Mouse (Mus musculus) midbrain, embryonic 16.5 days (tissue): Measurements from ENCODE around the gene Ndufs7. TPM values are rescaled to one million over a fixed set of nuclear protein-coding genes. Genes with fewer than 3 reads are reported as not detected.

ENCODE experiments used
- ATAC-seq: fragments of 200-750 bp; cut with Nextera tagmentation; 2 replicates; pipeline ENCODE4 v1.8.0; 2017; ENCODE audit warnings: moderate TSS enrichment
- H3K27ac ChIP-seq: fragments of 300-500 bp; sonication (generic); 2 replicates; pipeline ENCODE4 v1.5.1; 2014; ENCODE audit warnings: mild to moderate bottlenecking, low read length, mixed read lengths
- H3K27me3 ChIP-seq: fragments of 300-500 bp; sonication (generic); 2 replicates; pipeline ENCODE4 v1.6.1; 2014; ENCODE audit warnings: low read depth, low read length, mixed read lengths; ENCODE audit not compliant: control insufficient read depth, insufficient read depth
- H3K36me3 ChIP-seq: fragments of 300-500 bp; sonication (generic); 2 replicates; pipeline ENCODE4 v1.6.1; 2014; ENCODE audit warnings: mild to moderate bottlenecking, low read length, moderate library complexity, mixed read lengths; ENCODE audit not compliant: control insufficient read depth, insufficient read depth
- H3K4me1 ChIP-seq: fragments of 300-500 bp; sonication (generic); 2 replicates; pipeline ENCODE4 v1.6.1; 2014; ENCODE audit warnings: mild to moderate bottlenecking, low read length, mixed read lengths; ENCODE audit not compliant: control insufficient read depth, insufficient read depth
- H3K4me2 ChIP-seq: fragments of 300-500 bp; sonication (generic); 2 replicates; pipeline ENCODE4 v1.6.1; 2014; ENCODE audit warnings: mild to moderate bottlenecking, low read length, mixed read lengths
- H3K4me3 ChIP-seq: fragments of 300-500 bp; sonication (generic); 2 replicates; pipeline ENCODE4 v1.5.1; 2014; ENCODE audit warnings: low read depth, mild to moderate bottlenecking, low read length, moderate library complexity, mixed read lengths
- H3K9ac ChIP-seq: fragments of 300-500 bp; sonication (generic); 2 replicates; pipeline ENCODE4 v1.6.1; 2014; ENCODE audit warnings: low read depth, low read length, mixed read lengths
- H3K9me3 ChIP-seq: fragments of 300-500 bp; sonication (generic); replicated peaks from 2 replicates; pipeline ENCODE4 v1.6.1; 2014; ENCODE audit warnings: mild to moderate bottlenecking, low read length, mixed read lengths; ENCODE audit not compliant: control insufficient read depth, poor library complexity, severe bottlenecking
- WGBS: fragments of 180-500 bp; shearing (Covaris S2); extraction: QIAGEN DNeasy Blood & Tissue Kit; methylation state at CpG from one replicate; pipeline ENCODE4 v1.1.7; 2014; 5-methylcytosine and 5-hydroxymethylcytosine counted together
- polyA plus RNA-seq: library from polyadenylated mRNA; unstranded; fragments of >200 nt; fragmentation: Nextera tagmentation; extraction: Ambion mirVana; gene quantifications from 2 replicates; pipeline ENCODE4 v1.2.1, GENCODE M21; 2015

Gene Ndufs7
- polyA plus RNA-seq, 1 experiment from 2014 or later = 302 TPM

DNA sequence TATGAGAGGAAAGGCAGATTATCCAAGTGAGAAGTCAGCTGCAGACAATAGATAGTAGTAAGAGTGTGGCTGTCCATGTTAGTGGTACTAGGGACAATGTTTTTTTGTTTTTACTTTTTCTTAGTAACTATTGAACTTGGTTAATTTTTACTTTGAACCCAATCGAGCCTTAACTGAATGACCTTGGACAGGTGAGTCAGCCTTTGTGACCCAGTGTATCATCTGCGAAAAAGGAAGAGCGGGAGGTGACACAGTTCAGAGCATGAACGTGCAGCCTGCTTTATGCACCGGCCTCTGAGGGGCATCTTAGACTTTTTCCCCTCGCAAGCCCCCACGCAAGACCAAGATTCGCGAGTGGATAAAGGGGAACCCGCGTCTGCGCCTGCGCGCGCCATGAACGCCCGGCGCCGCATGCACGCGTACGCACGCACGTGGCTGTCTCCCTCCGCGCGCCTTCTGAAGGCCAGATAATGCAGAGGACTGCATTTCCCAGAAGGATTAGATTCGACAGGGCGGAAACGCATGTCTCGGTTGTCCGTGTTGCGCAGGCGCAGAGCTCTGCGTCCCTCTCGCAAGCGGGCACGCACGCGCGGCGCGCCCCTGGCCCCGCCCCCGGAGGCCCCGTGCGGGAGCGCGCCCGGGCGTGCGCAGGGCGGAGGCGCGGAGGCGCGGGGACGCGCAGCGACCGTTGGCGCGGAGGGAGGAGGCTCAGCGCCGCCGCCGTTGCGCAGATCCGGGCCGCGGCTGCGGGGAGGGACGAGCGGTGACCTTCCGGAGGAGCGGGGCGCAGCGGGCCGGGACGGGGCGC, 15.6 kb downstream of the Ndufs7 start:
- Histone ChIP-seq H3K27me3 (no peaks in the 10 kb centered on the region), H3K9me3 (no peaks in the 10 kb centered on the region)

DNA sequence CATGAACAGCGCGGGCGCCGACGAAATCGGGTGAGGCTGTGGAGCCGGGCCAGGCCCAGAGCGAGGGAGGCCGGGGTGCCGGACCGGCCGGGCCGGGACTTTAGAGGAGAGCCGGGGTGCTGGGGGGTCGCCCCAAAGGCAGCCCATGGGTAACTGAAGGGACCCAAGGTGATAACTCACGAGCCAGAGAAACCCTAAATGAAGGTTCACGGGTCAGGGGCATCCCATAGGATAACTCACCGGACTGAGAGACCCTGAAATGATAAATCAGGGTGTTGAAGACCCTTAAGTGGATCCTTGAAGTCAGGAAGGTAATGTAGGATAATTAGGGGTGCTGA, 16.2 kb downstream of the Ndufs7 start:
- H3K27ac ChIP-seq = peak overlapping the region; percentile 77
- no peaks in the 10 kb centered on the region for H3K27me3 ChIP-seq
- H3K9me3 ChIP-seq = no peaks in the 10 kb centered on the region
- WGBS = 0% methylated on average over 18 of the region's 18 CpGs
- peaks cover 55% of the 10 kb centered on the region for H3K4me1 ChIP-seq
- ATAC-seq = no peak; the same call in 1 of the 2 replicates
- peak overlapping the region; percentile 98 for H3K9ac ChIP-seq
- H3K36me3 ChIP-seq = no peaks in the 10 kb centered on the region
- peak overlapping the region; percentile 94 for H3K4me3 ChIP-seq
- peak overlapping the region; percentile 87 for H3K4me2 ChIP-seq

More for the DNA sequence above, 15.6 kb downstream of the Ndufs7 start:
- Histone ChIP-seq H3K36me3 (no peaks in the 10 kb centered on the region), H3K4me1 (peaks cover 57% of the 10 kb centered on the region), H3K4me2 (peak overlapping the region; percentile 87), H3K9ac (peak overlapping the region; percentile 98), H3K4me3 (peak overlapping the region; percentile 94), H3K27ac (peak overlapping the region; percentile 86)
- 2% methylated on average over 78 of the region's 81 CpGs for WGBS
- peak; percentile 75 for ATAC-seq

GRCm38 (mm10) chr10:80270099-80270498, 21.2 kb downstream of the Ndufs7 start:
- 98% methylated on average over 2 of the region's 2 CpGs for WGBS
- H3K4me2 ChIP-seq = no peak overlapping the region
- H3K4me1 ChIP-seq = peaks cover 49% of the 10 kb centered on the region
- peaks cover 5% of the 10 kb centered on the region; the same call in 1 of the 2 replicates for H3K36me3 ChIP-seq
- no peak overlapping the region for H3K27ac ChIP-seq
- no peak overlapping the region for H3K4me3 ChIP-seq
- H3K27me3 ChIP-seq = no peaks in the 10 kb centered on the region
- no peak for ATAC-seq
- H3K9ac ChIP-seq = no peak overlapping the region
- H3K9me3 ChIP-seq = no peaks in the 10 kb centered on the region

- Histone ChIP-seq H3K4me3 (no peak overlapping the region), H3K36me3 (peaks cover 5% of the 10 kb centered on the region; the same call in 1 of the 2 replicates), H3K4me1 (peaks cover 46% of the 10 kb centered on the region), H3K27me3 (no peaks in the 10 kb centered on the region), H3K9ac (peak overlapping the region; percentile 25; the same call in 1 of the 2 replicates), H3K4me2 (no peak overlapping the region), H3K27ac (no peak overlapping the region), H3K9me3 (no peaks in the 10 kb centered on the region)
- ATAC-seq = no peak
- WGBS = 69% methylated on average over 6 of the region's 6 CpGs
These were observed 21.8 kb downstream of the Ndufs7 start for GRCm38 (mm10) chr10:80270734-80271181.

GRCm38 (mm10) chr10:80271186-80271843, 22.4 kb downstream of the Ndufs7 start:
- Histone ChIP-seq H3K4me1 (peaks cover 40% of the 10 kb centered on the region), H3K27me3 (no peaks in the 10 kb centered on the region), H3K9me3 (no peaks in the 10 kb centered on the region), H3K4me3 (no peak overlapping the region), H3K4me2 (no peak overlapping the region), H3K9ac (0 out of 2 replicates have a peak overlapping the region, but pooled peaks have one; percentile 4), H3K36me3 (peaks cover 5% of the 10 kb centered on the region; the same call in 1 of the 2 replicates), H3K27ac (no peak overlapping the region)
- no peak for ATAC-seq
- 85% methylated on average over 5 of the region's 5 CpGs for WGBS

DNA sequence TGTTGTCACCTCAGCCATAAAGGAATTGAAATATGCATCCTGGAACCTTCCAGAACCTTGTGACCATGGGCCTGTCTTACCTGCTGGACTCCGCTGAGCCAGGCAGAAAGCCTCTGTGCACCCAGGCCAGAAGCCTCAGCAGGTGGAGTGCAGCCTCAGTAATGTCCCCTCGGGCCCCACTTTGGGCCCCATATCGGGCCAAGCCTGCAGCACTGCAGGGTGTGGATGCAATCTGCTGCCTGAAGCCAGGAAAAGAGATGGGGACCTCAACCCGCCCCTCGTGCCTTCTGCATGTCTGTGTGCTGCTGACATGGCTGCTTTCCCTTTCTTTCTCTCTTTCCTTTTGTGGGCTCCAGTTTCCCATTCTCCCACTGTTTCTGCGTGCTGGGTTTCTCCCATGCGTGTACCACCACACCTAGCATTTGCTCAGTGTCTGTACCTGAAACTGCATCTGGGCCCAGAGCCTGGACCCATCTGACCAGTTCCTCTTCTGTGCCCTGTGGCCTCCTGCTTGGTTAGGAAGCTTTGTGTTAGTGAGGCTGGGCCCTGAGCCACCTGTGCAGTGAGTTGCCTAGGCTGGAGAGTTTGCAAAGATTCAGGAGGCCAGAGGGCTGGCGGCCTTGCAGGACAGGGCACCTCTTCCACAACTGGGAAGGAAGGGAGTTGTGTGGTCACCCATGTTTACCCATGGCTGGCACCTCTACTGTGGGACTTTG, 23.1 kb downstream of the Ndufs7 start:
- peaks cover 7% of the 10 kb centered on the region for H3K36me3 ChIP-seq
- H3K27me3 ChIP-seq = no peaks in the 10 kb centered on the region
- H3K27ac ChIP-seq = no peak overlapping the region
- WGBS = 88% methylated on average over 8 of the region's 8 CpGs
- H3K4me2 ChIP-seq = no peak overlapping the region
- no peaks in the 10 kb centered on the region for H3K9me3 ChIP-seq
- no peak overlapping the region for H3K9ac ChIP-seq
- ATAC-seq = no peak
- H3K4me1 ChIP-seq = peaks cover 33% of the 10 kb centered on the region
- H3K4me3 ChIP-seq = no peak overlapping the region

DNA sequence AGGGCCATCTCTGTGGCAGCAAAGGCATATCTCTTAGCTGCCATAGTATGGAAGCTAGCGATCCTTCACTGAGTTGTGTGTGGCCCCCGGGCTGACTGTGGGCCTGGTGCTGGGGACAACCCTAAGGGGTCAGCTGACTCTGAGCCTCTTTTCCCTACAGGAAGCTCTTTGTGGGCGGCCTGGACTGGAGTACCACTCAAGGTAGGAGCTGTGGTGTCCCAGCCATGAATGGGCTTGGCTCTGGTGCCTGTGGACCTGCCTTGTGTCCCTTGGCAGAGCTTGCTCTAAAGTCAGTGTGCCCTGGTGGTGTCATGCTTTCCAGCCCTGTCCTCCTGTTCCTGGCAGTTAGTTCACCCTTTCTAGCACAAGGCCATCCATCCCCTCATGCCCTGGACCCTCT, 24.9 kb downstream of the Ndufs7 start:
- H3K27ac ChIP-seq = no peak overlapping the region
- peaks cover 25% of the 10 kb centered on the region for H3K36me3 ChIP-seq
- no peaks in the 10 kb centered on the region for H3K27me3 ChIP-seq
- WGBS = 95% methylated on average over 3 of the region's 3 CpGs
- no peaks in the 10 kb centered on the region for H3K9me3 ChIP-seq
- no peak overlapping the region for H3K4me2 ChIP-seq
- no peak overlapping the region for H3K9ac ChIP-seq
- peaks cover 17% of the 10 kb centered on the region for H3K4me1 ChIP-seq
- ATAC-seq = no peak
- H3K4me3 ChIP-seq = no peak overlapping the region

DNA sequence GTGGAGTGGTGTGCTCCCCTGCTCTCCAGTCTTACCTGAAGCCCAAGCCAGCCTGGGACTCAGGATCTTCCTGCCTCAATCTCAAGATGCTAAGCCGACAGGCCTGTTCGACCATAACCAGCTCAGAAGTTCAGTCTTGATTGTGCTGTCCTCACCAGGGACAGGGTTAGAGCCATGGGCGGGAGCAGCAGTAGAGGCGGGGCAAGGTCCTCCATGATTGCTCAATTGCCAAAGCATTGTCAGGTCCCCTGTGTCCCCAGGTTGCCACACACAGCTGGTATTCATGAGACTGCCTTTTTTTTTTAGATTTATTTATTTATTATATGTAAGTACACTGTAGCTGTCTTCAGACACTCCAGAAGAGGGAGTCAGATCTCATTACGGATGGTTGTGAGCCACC, 27.3 kb downstream of the Ndufs7 start:
- 94% methylated on average over 4 of the region's 5 CpGs for WGBS
- no peaks in the 10 kb centered on the region for H3K27me3 ChIP-seq
- no peak overlapping the region for H3K4me3 ChIP-seq
- H3K4me2 ChIP-seq = no peak overlapping the region
- peaks cover 39% of the 10 kb centered on the region for H3K36me3 ChIP-seq
- ATAC-seq = no peak
- H3K9ac ChIP-seq = no peak overlapping the region
- no peaks in the 10 kb centered on the region for H3K9me3 ChIP-seq
- no peak overlapping the region for H3K27ac ChIP-seq
- no peaks in the 10 kb centered on the region; the same call in 1 of the 2 replicates for H3K4me1 ChIP-seq
